Mouse (Mus musculus): ENCODE data around the gene Zbtb9.

Zbtb9 gene

GRCm38 (mm10) chr17:27040304-27041045 lies 67.5 kb downstream of the Zbtb9 start:
- DNase-seq (ENCODE audit: low read depth, low spot score) = no peak

GRCm38 (mm10) chr17:27041046-27041786 lies 68.2 kb downstream of the Zbtb9 start:
- no peak for DNase-seq (ENCODE audit: low read depth, low spot score)

GRCm38 (mm10) chr17:27041787-27042055 lies 68.8 kb downstream of the Zbtb9 start:
- no peak for DNase-seq (ENCODE audit: low read depth, low spot score)

GRCm38 (mm10) chr17:27042840-27043239 lies 69.9 kb downstream of the Zbtb9 start:
- no peak for DNase-seq (ENCODE audit: low read depth, low spot score)

- DNase-seq (ENCODE audit: low read depth, low spot score) = no peak
Measured at GRCm38 (mm10) chr17:27045164-27045563, 72.2 kb downstream of the Zbtb9 start.

GRCm38 (mm10) chr17:27047762-27048444 lies 74.9 kb downstream of the Zbtb9 start:
- DNase-seq (ENCODE audit: low read depth, low spot score) = no peak

- DNase-seq (ENCODE audit: low read depth, low spot score) = no peak
Measured at GRCm38 (mm10) chr17:27048445-27049239, 75.7 kb downstream of the Zbtb9 start.

- no peak for DNase-seq (ENCODE audit: low read depth, low spot score)
Measured at GRCm38 (mm10) chr17:27050853-27051252, 77.9 kb downstream of the Zbtb9 start.

- DNase-seq (ENCODE audit: low read depth, low spot score) = no peak
Measured at GRCm38 (mm10) chr17:27051514-27051913, 78.5 kb downstream of the Zbtb9 start.

- no peak for DNase-seq (ENCODE audit: low read depth, low spot score)
Measured at GRCm38 (mm10) chr17:27056170-27056569, 83.2 kb downstream of the Zbtb9 start.

- DNase-seq (ENCODE audit: low read depth, low spot score) = no peak
Measured at GRCm38 (mm10) chr17:27056812-27057516, 84.0 kb downstream of the Zbtb9 start, which contains the start of gene Itpr3. TSS of gene Itpr3 (plus strand) at chr17:27057304.

GRCm38 (mm10) chr17:27057517-27058055 lies 84.6 kb downstream of the Zbtb9 start:
- no peak for DNase-seq (ENCODE audit: low read depth, low spot score)
